Mouse (Mus musculus) thymus, adult 18-20 months (tissue): ENCODE measurements around the gene Peli1.

ENCODE experiments used
- DNase-seq, 2 experiments: peaks; one replicate each; pipeline ENCODE4 v3.0.0; 2022; ENCODE audit warnings: mixed read lengths in 2 of 2

Gene Peli1

DNA sequence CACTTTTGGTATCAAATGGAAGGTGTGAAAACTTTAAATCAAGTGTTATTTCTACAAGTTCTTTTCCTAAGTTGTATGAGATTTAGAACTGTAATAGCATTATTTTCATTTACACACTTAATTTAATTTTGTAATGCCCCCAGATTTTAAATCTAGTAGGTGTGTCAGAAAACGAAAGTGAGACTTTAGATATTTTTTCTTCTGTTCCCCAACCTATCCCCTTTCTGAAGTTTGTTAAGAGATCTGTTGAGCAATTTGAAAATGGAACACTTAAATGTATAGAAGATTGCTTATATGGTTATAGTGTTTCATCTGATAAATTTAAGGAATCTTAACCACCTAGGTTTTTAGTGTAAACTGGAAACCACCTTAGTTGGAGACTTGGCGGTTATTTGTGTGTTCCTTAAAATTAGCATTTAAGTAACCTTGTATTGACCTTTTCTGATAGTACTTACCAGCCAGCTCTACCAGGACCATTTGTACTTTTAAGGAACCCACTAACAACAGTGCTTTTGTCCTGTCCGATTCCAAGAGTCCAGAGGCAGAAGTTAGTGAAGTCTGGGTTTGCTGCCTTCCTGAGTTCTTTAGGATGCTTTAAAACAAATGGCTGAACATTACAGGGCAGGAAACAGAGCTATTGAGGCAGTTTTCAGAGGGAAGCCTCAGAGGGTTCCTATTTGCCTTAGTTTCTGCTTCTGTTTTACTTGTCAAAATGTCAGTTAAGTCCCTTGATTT lies 2.2 kb downstream of the Peli1 start:
- DNase-seq: no peak

- no peak for DNase-seq
These were observed 5.5 kb downstream of the Peli1 start for GRCm38 (mm10) chr11:21096590-21096989.

- no peak for DNase-seq
These were observed 7.4 kb downstream of the Peli1 start for GRCm38 (mm10) chr11:21098457-21098856.

- no peak for DNase-seq
These were observed 9.6 kb downstream of the Peli1 start for GRCm38 (mm10) chr11:21100704-21101103.

GRCm38 (mm10) chr11:21101286-21101685 lies 10.2 kb downstream of the Peli1 start:
- no peak for DNase-seq

DNA sequence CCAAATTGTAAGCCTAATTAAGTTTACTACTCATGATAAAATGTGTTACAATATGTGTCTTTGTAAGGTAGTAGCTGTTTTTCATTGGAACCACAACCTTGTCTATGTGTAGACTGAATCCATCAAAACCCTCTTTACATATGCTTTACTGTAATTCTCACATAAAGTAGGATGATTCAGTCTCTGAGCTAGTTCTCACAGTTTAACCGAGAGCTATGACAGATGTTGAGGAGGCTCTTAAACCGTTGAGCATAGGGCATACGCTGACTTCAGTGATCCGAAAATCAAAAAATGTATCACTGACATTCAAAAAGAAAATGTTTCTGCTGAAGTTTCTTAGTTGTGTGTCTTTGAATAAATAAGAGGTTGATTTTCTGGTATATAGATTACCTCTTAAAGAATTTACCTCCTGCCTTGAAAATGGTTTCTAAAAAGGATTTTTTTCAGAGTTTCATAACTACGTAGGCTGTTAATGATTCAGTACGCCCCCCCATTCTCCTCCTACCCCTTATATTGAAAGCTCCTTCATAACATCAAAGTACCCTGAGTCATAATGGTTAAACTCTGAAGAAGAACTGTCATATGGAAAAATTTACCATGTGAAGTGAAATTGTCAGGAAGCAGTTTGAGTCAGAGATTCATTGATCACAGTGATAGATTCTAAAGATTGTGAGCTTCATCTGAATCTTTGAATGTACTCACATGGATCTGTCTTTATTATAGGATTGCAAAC lies 11.3 kb downstream of the Peli1 start:
- DNase-seq: no peak

- no peak for DNase-seq
These were observed 12.1 kb downstream of the Peli1 start for GRCm38 (mm10) chr11:21103186-21103585.

DNA sequence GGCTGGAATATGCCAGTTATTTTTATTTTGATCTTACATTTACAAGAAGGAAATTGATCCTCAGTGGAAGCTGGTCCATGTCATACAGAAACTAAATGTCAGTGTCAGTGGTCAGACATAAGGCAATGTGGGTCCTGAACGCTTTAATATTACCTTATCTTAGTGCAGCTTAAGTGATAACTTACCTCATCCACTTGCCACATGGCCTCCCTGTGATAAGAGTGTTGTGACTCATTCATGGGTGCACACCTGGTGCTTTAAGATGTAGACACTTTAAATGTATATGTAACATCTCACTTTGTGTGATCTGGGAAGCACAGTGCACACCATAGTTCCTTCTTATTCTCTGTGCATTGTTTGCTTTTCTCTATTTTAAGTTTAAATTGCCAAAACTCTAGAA lies 14.3 kb downstream of the Peli1 start:
- DNase-seq: no peak

DNA sequence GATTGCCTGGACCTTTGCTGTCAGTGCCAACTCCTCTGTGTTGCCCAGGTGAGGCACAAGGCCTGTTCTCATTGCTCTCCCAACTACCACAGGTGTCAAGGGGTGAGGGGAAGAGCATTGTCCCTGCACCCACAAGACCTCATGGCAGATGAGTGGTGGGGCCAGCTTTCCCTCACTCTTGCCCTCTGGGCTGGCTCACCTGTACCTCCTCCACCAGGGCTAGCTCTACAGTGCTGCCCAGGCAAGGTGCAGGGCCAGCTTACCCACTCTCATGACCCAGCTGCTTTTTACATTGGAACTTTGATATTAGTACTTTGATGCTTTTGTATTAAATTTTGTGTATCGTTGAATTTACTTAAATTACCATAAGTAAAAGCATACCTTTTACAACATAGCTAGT lies 16.0 kb downstream of the Peli1 start:
- no peak for DNase-seq

DNA sequence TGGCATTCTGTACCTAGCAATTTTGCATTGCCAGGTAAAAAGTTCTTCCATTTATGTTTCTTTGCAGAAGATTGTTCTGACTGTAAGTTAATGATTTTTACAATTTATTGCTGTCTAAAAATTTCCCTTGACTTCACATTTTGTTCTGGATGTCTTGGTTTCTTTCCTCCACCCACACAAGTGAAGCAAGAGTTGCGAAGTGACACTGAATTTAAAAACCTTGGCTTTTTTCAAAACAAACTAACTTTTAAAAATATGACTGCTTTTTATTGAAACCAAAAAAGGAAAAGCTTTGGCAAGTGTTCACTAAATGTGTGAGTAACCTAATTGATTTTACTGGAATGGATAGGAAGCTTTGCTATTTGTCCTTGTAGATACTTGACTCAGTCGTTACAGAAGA lies 18.2 kb downstream of the Peli1 start:
- DNase-seq: no peak

- no peak for DNase-seq
These were observed 23.4 kb downstream of the Peli1 start for GRCm38 (mm10) chr11:21114516-21114915.

DNA sequence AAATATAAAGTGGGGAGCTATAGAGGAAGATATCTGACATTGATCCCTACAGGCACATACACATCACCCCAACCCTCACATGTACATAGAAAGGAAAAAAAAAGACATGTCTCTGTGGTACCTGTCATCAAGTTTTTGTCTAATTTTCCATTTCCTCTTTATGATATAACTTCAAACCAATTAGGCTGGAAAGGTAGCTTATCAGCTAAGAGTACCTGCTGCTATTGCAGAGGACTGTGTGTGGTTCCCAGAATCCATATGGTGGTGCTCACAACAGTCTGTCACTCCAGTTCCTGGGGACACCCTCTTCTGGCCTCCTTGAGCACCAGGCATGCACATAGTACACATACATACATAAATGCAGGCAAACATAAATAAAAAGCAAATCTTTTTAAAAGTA lies 24.7 kb downstream of the Peli1 start:
- DNase-seq: no peak

GRCm38 (mm10) chr11:21116623-21117295 lies 25.7 kb downstream of the Peli1 start:
- DNase-seq: no peak

DNA sequence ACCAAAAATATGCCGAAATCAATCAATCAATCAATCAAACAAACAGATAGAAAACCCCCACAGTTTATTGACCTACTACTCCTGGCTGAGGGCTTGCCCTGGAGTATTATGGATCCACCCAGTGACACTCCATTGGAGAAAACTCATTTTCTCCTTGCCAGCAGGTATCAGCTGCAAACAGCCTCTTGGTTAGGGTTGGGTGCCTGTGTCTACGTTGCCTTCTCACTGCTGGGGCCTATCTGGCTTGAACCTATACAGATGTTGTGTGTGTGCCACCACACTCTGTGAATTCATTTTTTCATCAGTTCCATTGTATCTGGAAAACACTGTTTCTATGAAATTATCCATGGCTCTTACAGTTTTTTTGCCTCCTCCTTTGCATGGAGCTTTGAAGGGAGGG lies 30.6 kb downstream of the Peli1 start:
- DNase-seq: no peak

DNA sequence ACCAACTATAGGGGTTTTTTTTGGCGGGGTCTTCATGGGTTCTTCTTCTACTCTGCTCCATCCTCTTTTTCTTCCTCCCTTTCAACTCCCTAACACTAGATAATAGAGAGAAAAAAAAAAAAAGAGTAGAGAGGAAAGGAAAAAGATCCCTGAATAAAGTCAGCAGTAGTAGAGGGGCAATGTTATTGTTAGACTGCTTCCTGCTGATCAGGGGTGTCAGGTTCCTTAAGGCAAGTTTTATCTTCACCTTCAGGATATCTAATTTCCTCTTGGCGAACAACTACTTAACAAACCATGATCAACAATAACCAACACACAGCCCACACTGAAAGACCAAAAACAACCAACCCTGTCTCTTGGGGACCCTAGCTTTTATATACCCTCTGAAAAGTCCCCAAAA lies 31.3 kb downstream of the Peli1 start:
- DNase-seq: no peak

- no peak for DNase-seq
These were observed 40.6 kb downstream of the Peli1 start for GRCm38 (mm10) chr11:21131692-21132091.

- no peak for DNase-seq
These were observed 43.9 kb downstream of the Peli1 start for GRCm38 (mm10) chr11:21134875-21135451.

- no peak for DNase-seq
These were observed 48.4 kb downstream of the Peli1 start for GRCm38 (mm10) chr11:21139453-21139852.

GRCm38 (mm10) chr11:21141242-21141641 lies 50.2 kb downstream of the Peli1 start:
- no peak for DNase-seq

GRCm38 (mm10) chr11:21141755-21142154 lies 50.7 kb downstream of the Peli1 start:
- DNase-seq: no peak

DNA sequence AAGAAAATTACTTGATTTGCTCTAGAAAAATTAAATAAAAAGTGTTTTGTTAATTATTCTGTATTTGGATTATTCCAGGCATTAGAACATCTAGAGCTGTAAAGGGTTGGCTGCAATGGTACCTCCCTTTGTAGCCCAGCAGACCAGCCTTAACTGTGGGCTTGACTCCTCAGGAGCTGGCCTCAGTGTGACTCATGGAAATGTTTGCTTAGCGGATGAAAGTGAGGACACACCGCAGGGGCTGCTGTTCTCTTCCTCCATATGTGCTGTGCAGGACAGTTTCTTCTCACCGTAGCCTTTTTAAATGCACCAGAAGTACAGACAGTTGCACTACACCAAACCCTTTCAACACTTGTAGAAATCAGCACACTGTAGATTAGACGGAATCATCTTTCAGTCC lies 58.4 kb downstream of the Peli1 start:
- DNase-seq: no peak

- no peak for DNase-seq
These were observed 59.2 kb downstream of the Peli1 start for GRCm38 (mm10) chr11:21150316-21150715.

- no peak for DNase-seq
These were observed 60.6 kb downstream of the Peli1 start for GRCm38 (mm10) chr11:21151672-21152071.

- DNase-seq: no peak
These were observed 62.0 kb downstream of the Peli1 start for GRCm38 (mm10) chr11:21153111-21153510.
